Mouse (Mus musculus): ENCODE measurements at regions not wholly inside any gene's neighbourhood (a gene's known extent, or its start where the extent isn't known, plus 50 kb on each side); places are given as distances from the start of the nearest gene placed in this dataset.

DNA sequence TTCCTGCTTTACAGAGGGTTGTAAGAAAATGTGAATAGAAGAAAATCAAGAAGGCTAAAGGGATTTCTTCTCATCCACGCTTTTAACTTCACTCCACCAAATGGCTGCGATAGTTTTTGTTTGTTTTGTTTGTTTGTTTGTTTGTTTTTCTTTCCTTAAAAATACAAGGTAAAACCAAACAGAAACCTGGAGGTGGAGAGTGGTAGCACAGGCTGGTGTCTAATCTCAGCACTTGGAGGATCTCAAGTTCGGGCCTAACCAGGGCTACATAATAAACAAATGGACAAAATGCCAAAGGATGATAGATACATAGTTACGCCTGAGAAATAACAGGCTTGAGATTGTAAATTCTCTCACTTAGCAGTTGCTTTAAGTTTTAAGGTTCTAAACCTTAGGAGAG lies 50.8 kb upstream of the Mboat1 start:
- no peak for TF ChIP-seq CTCF (IDR thresholded peaks at IDR 0.05; ENCODE audit: extremely low read depth, insufficient read depth, low read length)
- TF ChIP-seq POLR2A (IDR thresholded peaks at IDR 0.05; ENCODE audit: extremely low read depth, insufficient read depth, low read length): no peak
- Histone ChIP-seq H3K27ac (ENCODE audit: insufficient read depth, low read length) (no peak overlapping the region), H3K4me3 (ENCODE audit: insufficient read depth, low read length) (no peak overlapping the region), H3K4me1 (ENCODE audit: control insufficient read depth, insufficient read depth, low read length) (no peaks in the 10 kb centered on the region)

DNA sequence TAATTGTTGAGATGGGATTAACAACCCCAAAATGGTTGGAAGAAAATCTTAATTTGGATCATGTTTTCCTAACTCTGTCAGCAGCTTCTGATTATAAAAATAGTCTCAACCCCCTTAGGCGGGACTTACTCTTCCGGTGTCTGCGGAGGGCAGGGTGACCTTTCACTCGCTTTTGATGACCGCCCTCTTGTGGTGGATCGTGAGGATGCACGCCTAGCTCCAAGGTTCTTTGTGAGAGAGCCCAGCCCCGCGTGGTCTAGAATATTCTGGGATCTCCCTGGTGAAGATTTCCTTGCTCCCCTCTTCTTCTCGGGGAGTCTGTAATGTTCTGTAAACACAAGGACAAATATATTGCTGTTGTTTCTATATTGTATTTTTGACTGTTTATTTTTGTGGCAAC lies 51.3 kb upstream of the Mboat1 start:
- Histone ChIP-seq H3K4me3 (ENCODE audit: insufficient read depth, low read length) (no peak overlapping the region), H3K27ac (ENCODE audit: insufficient read depth, low read length) (no peak overlapping the region)
- TF ChIP-seq CTCF (IDR thresholded peaks at IDR 0.05; ENCODE audit: extremely low read depth, insufficient read depth, low read length) (peak; percentile 79), POLR2A (IDR thresholded peaks at IDR 0.05; ENCODE audit: extremely low read depth, insufficient read depth, low read length) (no peak)

DNA sequence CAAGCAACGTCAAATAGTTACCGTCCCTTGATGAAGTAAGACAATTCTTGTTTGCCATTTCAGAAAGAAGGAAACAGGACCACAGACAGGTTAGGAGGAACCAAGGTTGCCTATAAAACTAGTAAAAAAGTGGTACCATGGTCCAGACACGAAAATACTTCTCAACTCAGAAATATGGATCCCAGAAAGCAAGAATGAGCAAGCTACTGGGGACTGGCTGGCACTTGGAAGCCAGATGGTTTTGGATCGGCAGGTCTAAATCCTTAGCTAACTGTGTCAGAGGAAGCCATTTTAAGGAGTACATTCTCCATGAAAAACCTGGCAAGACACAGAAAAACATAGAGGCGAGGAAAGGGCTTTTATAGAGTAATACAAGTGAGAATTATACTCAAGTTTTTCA lies 51.9 kb upstream of the Mboat1 start:
- no peak overlapping the region for H3K27ac ChIP-seq (ENCODE audit: insufficient read depth, low read length)
- no peaks in the 10 kb centered on the region for H3K4me1 ChIP-seq (ENCODE audit: control insufficient read depth, insufficient read depth, low read length)
- TF ChIP-seq POLR2A (IDR thresholded peaks at IDR 0.05; ENCODE audit: extremely low read depth, insufficient read depth, low read length) (no peak), CTCF (IDR thresholded peaks at IDR 0.05; ENCODE audit: extremely low read depth, insufficient read depth, low read length) (no peak)
- H3K4me3 ChIP-seq (ENCODE audit: insufficient read depth, low read length): no peak overlapping the region

More for the DNA sequence above, 51.3 kb upstream of the Mboat1 start:
- no peaks in the 10 kb centered on the region for H3K4me1 ChIP-seq (ENCODE audit: control insufficient read depth, insufficient read depth, low read length)

DNA sequence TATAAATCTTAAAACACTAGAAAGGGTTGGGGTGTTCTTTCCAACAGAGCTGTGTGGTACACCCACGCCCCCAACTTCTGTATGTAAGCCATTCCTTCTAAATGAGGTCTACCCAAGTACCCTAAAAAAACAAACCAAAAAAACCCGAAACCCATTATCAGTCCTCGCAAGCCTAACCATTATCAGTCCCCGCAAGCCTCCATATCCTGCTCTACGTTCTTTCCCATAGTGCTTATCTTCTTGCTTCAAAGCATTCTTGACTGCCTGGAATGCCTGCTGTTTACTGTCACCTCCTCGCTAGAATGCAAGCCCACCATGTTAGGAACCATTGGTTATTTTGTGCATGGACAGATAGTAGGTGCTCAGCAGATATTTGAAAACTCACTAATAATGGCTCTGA lies 52.3 kb upstream of the Mboat1 start:
- no peak overlapping the region for H3K27ac ChIP-seq (ENCODE audit: insufficient read depth, low read length)
- no peaks in the 10 kb centered on the region for H3K4me1 ChIP-seq (ENCODE audit: control insufficient read depth, insufficient read depth, low read length)
- H3K4me3 ChIP-seq (ENCODE audit: insufficient read depth, low read length): no peak overlapping the region
- TF ChIP-seq CTCF (IDR thresholded peaks at IDR 0.05; ENCODE audit: extremely low read depth, insufficient read depth, low read length) (no peak), POLR2A (IDR thresholded peaks at IDR 0.05; ENCODE audit: extremely low read depth, insufficient read depth, low read length) (no peak)

DNA sequence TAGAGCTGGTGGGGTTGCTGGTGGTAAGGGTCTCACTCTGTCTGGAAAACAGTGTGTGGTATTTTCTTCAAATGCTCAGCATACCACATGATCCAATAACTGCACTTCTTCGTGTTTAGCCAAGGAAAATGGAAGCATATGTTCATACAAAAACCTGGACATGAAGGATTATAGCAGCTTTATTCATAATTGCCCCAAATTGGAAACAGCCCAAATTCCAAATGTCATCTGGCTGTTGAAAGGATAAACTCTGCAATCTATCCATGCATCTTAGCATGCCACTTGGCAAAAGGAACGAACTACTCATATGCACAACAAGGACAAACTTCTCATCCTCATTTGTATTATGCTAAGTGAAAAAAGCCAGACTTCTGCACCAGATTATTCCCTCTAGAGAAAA lies 53.5 kb upstream of the Mboat1 start:
- Histone ChIP-seq H3K4me3 (ENCODE audit: insufficient read depth, low read length) (no peak overlapping the region), H3K27ac (ENCODE audit: insufficient read depth, low read length) (no peak overlapping the region), H3K4me1 (ENCODE audit: control insufficient read depth, insufficient read depth, low read length) (no peaks in the 10 kb centered on the region)
- no peak for TF ChIP-seq CTCF (IDR thresholded peaks at IDR 0.05; ENCODE audit: extremely low read depth, insufficient read depth, low read length)
- TF ChIP-seq POLR2A (IDR thresholded peaks at IDR 0.05; ENCODE audit: extremely low read depth, insufficient read depth, low read length): no peak

DNA sequence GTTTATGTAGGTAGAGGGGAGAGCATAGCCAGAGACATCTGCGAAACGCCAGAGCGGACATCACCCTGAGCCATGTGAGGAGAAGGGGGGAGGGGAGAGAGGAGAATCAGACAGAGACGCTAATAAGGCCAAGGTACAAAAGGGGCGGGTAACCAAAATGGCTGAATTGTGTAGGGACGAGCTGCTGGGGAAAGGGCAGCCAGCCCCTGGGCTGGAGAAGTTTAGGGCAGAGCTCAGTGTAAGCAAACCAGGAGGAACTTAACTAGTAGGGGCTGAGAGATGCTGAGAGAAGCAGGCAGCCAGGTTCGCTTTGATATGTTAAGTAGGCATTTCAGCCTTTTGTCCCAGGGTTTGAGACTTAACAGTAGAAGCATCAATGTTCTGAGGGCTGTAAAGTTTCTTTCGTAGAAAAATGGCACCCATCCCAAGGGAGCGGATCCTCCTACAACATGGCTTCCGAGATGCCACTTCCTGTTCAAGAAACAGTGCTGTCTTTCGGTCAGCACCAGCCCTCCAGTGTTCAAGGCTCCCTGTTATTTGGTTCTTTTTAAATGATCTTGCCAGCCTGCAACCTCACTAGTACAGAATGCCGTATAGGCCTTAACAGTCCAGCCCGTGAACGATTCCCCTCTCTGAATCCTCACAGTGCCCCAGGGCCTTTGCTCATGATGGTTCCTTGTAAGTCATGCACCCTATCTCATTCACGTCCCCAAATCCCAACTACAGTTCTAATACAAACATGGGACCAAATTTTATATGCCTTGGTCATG lies 55.4 kb upstream of the Mboat1 start:
- H3K4me3 ChIP-seq (ENCODE audit: insufficient read depth, low read length): no peak overlapping the region
- TF ChIP-seq POLR2A (IDR thresholded peaks at IDR 0.05; ENCODE audit: extremely low read depth, insufficient read depth, low read length) (no peak), CTCF (IDR thresholded peaks at IDR 0.05; ENCODE audit: extremely low read depth, insufficient read depth, low read length) (no peak)
- H3K4me1 ChIP-seq (ENCODE audit: control insufficient read depth, insufficient read depth, low read length): no peaks in the 10 kb centered on the region
- no peak overlapping the region for H3K27ac ChIP-seq (ENCODE audit: insufficient read depth, low read length)

DNA sequence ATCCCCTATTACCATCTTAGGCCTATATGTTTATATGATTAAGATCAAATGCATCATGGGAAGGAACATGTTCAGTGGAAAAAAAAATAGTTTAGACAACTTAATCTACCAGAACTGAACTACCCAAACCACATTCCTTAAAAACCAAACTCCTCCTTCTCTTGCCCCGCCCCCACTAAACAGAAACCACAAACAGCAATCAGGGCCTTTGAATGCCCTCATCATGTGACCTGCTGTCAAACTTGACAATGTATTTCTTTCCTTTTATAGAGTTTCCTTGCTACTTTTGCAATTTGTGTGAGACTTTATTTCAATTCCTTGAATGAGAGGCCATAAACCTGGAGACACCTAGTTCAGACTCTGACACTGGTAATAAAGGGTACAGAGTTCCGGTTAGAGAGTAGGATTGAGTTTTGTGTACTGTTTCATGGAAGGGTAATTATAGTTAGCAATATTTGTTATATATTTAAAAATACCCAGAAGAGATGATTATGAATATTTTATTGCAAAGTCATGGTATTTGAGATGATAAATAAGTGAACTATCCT lies 61.7 kb upstream of the Mboat1 start:
- no peaks in the 10 kb centered on the region for H3K4me1 ChIP-seq (ENCODE audit: control insufficient read depth, insufficient read depth, low read length)
- no peak overlapping the region for H3K4me3 ChIP-seq (ENCODE audit: insufficient read depth, low read length)
- no peak overlapping the region for H3K27ac ChIP-seq (ENCODE audit: insufficient read depth, low read length)
- no peak for TF ChIP-seq CTCF (IDR thresholded peaks at IDR 0.05; ENCODE audit: extremely low read depth, insufficient read depth, low read length)
- no peak for TF ChIP-seq POLR2A (IDR thresholded peaks at IDR 0.05; ENCODE audit: extremely low read depth, insufficient read depth, low read length)

DNA sequence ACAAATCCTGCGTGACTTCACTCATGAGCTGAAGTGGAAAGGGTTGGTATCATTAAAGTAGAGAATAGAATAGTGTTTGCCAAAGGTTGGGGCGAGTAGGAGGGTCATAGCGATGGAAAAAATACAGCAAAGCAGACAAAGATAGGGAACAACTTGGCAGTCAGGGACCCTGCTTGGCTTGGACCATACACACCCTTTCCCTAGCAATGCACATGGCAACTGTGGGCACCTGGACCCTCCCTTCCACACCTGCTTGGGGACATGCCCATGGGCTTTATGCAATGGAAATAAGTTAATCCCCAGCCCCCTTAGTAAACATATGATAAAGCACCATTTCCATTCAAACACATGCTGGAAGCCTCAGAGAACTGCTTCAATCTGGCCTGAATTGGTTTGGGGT lies 62.2 kb upstream of the Mboat1 start:
- no peak for TF ChIP-seq POLR2A (IDR thresholded peaks at IDR 0.05; ENCODE audit: extremely low read depth, insufficient read depth, low read length)
- TF ChIP-seq CTCF (IDR thresholded peaks at IDR 0.05; ENCODE audit: extremely low read depth, insufficient read depth, low read length): no peak

DNA sequence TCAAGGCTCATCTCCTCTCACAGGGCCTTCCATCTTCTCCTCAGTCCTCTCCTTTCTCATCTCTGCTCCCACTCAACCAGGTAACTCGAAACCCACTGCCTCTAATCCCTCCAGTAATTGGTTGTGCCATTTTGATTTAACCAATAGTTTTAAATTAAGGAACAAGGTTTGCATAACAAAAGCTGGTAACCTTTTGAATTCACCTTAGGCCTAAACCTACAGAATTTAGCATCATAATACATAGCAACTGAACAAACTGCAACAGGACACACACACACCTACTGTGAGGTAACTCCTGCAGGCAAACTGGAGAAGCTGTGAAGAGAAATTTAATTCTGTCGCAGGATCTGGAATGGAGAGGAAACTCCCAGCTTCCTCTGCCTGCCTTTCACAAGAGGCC lies 66.9 kb upstream of the Mboat1 start:
- Histone ChIP-seq H3K4me3 (ENCODE audit: insufficient read depth, low read length) (no peak overlapping the region), H3K27ac (ENCODE audit: insufficient read depth, low read length) (no peak overlapping the region), H3K4me1 (ENCODE audit: control insufficient read depth, insufficient read depth, low read length) (no peaks in the 10 kb centered on the region)
- no peak for TF ChIP-seq CTCF (IDR thresholded peaks at IDR 0.05; ENCODE audit: extremely low read depth, insufficient read depth, low read length)
- TF ChIP-seq POLR2A (IDR thresholded peaks at IDR 0.05; ENCODE audit: extremely low read depth, insufficient read depth, low read length): no peak

More for the DNA sequence above, 62.2 kb upstream of the Mboat1 start:
- Histone ChIP-seq H3K4me1 (ENCODE audit: control insufficient read depth, insufficient read depth, low read length) (no peaks in the 10 kb centered on the region), H3K27ac (ENCODE audit: insufficient read depth, low read length) (no peak overlapping the region), H3K4me3 (ENCODE audit: insufficient read depth, low read length) (no peak overlapping the region)

Measured in cortical plate, adult 2 months (tissue).